Mouse (Mus musculus) kidney, postnatal 0 days (tissue): ENCODE measurements at regions not wholly inside any gene's neighbourhood (a gene's known extent, or its start where the extent isn't known, plus 50 kb on each side); places are given as distances from the start of the nearest gene placed in this dataset.

Experiments
- ATAC-seq: fragments of 200-750 bp; cut with Nextera tagmentation; replicated peaks from 2 replicates; pipeline ENCODE4 v1.8.0; 2017; ENCODE audit warnings: low read depth, moderate number of reproducible peaks, moderate TSS enrichment, moderate library complexity; ENCODE audit not compliant: low FRiP score
- DNase-seq: peaks from one replicate; pipeline ENCODE4 v3.0.0-alpha.2; 2016; ENCODE audit warnings: low spot score
- H3K27ac ChIP-seq: fragments of 300-500 bp; sonication (generic); 2 replicates; pipeline ENCODE4 v1.5.1; 2014; ENCODE audit warnings: mild to moderate bottlenecking
- H3K27me3 ChIP-seq: fragments of 300-500 bp; sonication (generic); 2 replicates; pipeline ENCODE4 v1.6.1; 2014; ENCODE audit warnings: low read length, mixed read lengths; ENCODE audit not compliant: insufficient read depth
- H3K36me3 ChIP-seq: fragments of 300-500 bp; sonication (generic); 2 replicates; pipeline ENCODE4 v1.6.1; 2014; ENCODE audit warnings: low read length, mixed read lengths; ENCODE audit not compliant: insufficient read depth
- H3K4me1 ChIP-seq: fragments of 300-500 bp; sonication (generic); replicated peaks from 2 replicates; pipeline ENCODE4 v1.6.1; 2014; ENCODE audit warnings: antibody characterized with exemption, low read length, mixed read lengths; ENCODE audit not compliant: insufficient read depth
- H3K4me2 ChIP-seq: fragments of 300-500 bp; sonication (generic); 2 replicates; pipeline ENCODE4 v1.6.1; 2014; ENCODE audit warnings: mild to moderate bottlenecking, low read length, moderate library complexity, mixed read lengths
- H3K4me3 ChIP-seq: fragments of 300-500 bp; sonication (generic); replicated peaks from 2 replicates; pipeline ENCODE4 v1.5.1; 2014; ENCODE audit warnings: low read depth, low read length
- H3K9ac ChIP-seq: fragments of 300-500 bp; sonication (generic); 2 replicates; pipeline ENCODE4 v1.6.1; 2014; ENCODE audit warnings: low read depth, low read length
- H3K9me3 ChIP-seq: fragments of 300-500 bp; sonication (generic); replicated peaks from 2 replicates; pipeline ENCODE4 v1.6.1; 2016; ENCODE audit warnings: low read length, inconsistent platforms, mixed read lengths
- CTCF ChIP-seq: IDR thresholded peaks from 2 replicates; pipeline ENCODE4 v1.5.1; 2016; ENCODE audit warnings: antibody characterized with exemption, low read depth, mild to moderate bottlenecking, moderate library complexity
- WGBS: fragments of 180-500 bp; shearing (Covaris S2); extraction: QIAGEN DNeasy Blood & Tissue Kit; methylation state at CpG from one replicate; pipeline ENCODE4 v1.1.7; 2014; 5-methylcytosine and 5-hydroxymethylcytosine counted together

DNA sequence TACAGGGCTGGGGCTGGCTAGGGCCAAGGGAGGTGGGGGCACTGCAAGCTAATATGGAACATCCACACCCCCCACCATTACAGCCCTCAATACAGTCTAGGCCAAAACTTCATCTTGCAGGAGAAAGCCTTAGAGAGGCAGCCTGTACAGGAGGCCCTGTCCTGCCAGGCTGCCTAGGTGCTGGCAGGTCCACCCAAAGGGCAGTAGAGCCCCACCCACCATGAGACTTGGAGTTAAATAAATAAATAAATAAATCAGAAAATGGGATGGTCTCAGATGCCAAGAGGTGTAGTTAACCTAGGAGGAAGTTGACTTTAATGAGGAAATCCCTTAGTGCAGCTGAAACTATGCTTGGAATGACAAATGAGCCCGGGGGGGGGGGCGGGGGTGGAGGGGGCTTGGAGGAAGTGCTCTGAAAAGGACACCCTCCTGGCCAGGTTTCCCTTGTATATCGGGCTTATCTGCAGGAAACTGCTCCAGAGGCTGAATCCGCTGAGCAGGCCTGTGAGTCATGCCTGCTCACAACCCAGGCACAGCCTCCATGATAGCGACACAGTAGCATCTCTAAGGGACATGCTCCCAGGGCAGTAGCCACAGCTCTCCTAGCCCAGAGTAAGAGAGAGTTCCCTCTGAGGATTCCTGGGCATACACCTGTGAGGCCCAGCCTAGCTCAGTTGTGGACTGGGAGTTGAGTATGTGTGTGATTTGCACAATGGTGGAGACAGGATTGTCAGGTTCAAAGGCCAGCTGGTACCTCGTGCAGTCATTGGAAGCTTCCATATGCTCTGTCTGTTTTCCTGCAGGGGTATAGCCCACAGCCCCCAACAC lies 85.7 kb upstream of the Ccnd1 start:
- Histone ChIP-seq H3K4me1 (peaks cover 8% of the 10 kb centered on the region), H3K4me3 (no peak overlapping the region), H3K27ac (peak overlapping the region; percentile 70), H3K9ac (no peak overlapping the region), H3K27me3 (no peaks in the 10 kb centered on the region), H3K4me2 (no peak overlapping the region), H3K9me3 (no peaks in the 10 kb centered on the region), H3K36me3 (no peaks in the 10 kb centered on the region)
- 39% methylated on average over 5 of the region's 6 CpGs for WGBS
- ATAC-seq, result peak; percentile 78
- peak; percentile 56 for DNase-seq
- TF ChIP-seq CTCF, result no peak

GRCm38 (mm10) chr7:145024651-145025050 lies 84.9 kb upstream of the Ccnd1 start:
- no peak for ATAC-seq
- TF ChIP-seq CTCF, result no peak
- Histone ChIP-seq H3K9ac (no peak overlapping the region), H3K9me3 (no peaks in the 10 kb centered on the region), H3K4me1 (peaks cover 4% of the 10 kb centered on the region), H3K27me3 (no peaks in the 10 kb centered on the region), H3K27ac (peak overlapping the region; percentile 39; the same call in 1 of the 2 replicates), H3K4me2 (no peak overlapping the region), H3K36me3 (no peaks in the 10 kb centered on the region), H3K4me3 (no peak overlapping the region)
- DNase-seq, result no peak
- 73% methylated on average over 2 of the region's 2 CpGs for whole genome bisulfite sequencing

GRCm38 (mm10) chr7:145019137-145019536 lies 79.4 kb upstream of the Ccnd1 start:
- peaks cover 4% of the 10 kb centered on the region; the same call in 1 of the 2 replicates for H3K4me1 ChIP-seq
- no peak for DNase-seq
- 60% methylated on average over 2 of the region's 2 CpGs for WGBS
- H3K9ac ChIP-seq, result no peak overlapping the region
- no peak overlapping the region for H3K4me2 ChIP-seq
- H3K27me3 ChIP-seq, result no peaks in the 10 kb centered on the region
- no peak for ATAC-seq
- no peak overlapping the region for H3K4me3 ChIP-seq
- H3K36me3 ChIP-seq, result no peaks in the 10 kb centered on the region
- H3K9me3 ChIP-seq, result no peaks in the 10 kb centered on the region
- no peak for TF ChIP-seq CTCF
- H3K27ac ChIP-seq, result no peak overlapping the region

DNA sequence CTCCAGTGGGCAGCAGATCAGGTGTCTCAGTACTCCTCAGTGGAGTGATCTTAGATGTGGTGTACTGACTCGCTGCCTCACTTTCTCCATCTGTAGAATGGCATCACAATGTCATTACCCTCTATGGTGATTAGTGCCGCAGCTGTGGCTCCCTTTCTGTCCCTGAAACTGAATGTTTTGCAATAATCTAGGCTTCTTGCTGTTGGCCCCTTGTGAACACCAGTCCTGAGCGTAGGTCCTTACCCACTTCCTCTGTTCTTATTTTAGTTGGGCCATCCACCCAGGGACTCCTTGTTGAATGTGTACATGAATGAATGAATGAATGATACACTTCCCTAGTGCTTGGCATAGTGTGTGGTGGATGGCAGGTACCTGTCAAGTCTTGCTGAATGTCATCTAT lies 78.4 kb upstream of the Ccnd1 start:
- H3K4me1 ChIP-seq, result peaks cover 4% of the 10 kb centered on the region; the same call in 1 of the 2 replicates

GRCm38 (mm10) chr7:145015463-145016085 lies 75.8 kb upstream of the Ccnd1 start:
- peak; percentile 4; the same call in 1 of the 2 replicates for TF ChIP-seq CTCF
- H3K9me3 ChIP-seq, result no peaks in the 10 kb centered on the region
- H3K4me2 ChIP-seq, result no peak overlapping the region
- H3K4me3 ChIP-seq, result no peak overlapping the region
- no peaks in the 10 kb centered on the region for H3K27me3 ChIP-seq
- H3K4me1 ChIP-seq, result peaks cover 4% of the 10 kb centered on the region; the same call in 1 of the 2 replicates
- no peaks in the 10 kb centered on the region for H3K36me3 ChIP-seq
- ATAC-seq, result 0 out of 2 replicates have a peak, but pooled peaks have one; percentile 29
- peak; percentile 18 for DNase-seq
- H3K9ac ChIP-seq, result no peak overlapping the region
- H3K27ac ChIP-seq, result no peak overlapping the region
- WGBS, result 34% methylated on average over 22 of the region's 22 CpGs

More for the DNA sequence above, 78.4 kb upstream of the Ccnd1 start:
- no peaks in the 10 kb centered on the region for H3K36me3 ChIP-seq
- H3K9me3 ChIP-seq, result no peaks in the 10 kb centered on the region
- TF ChIP-seq CTCF, result no peak
- H3K9ac ChIP-seq, result no peak overlapping the region
- H3K27ac ChIP-seq, result no peak overlapping the region
- no peak for ATAC-seq
- H3K4me2 ChIP-seq, result no peak overlapping the region
- DNase-seq, result no peak
- H3K27me3 ChIP-seq, result no peaks in the 10 kb centered on the region
- WGBS, result 90% methylated on average over 3 of the region's 3 CpGs
- no peak overlapping the region for H3K4me3 ChIP-seq

DNA sequence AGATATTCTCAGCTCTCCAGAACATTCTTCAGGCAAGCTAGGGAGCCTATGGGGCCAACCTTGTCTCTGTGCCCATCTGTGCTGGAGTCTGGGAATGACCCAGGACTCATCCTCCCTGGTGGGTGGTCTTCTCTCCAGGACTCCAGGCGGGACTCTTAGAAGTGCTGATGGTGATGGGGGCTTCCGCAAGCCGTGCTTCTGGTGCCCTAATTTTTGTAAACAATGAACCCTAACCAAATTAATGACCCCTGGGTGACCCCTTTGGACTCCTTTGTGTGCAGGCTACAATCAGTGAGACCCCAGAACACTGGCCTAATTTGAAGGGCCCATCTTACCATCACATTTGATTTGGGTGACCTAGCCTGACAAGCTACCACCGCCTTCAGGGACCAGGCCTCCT lies 71.0 kb upstream of the Ccnd1 start:
- 0 out of 2 replicates have a peak, but pooled peaks cover under 1% of the 10 kb centered on the region for H3K4me1 ChIP-seq
- H3K9ac ChIP-seq, result no peak overlapping the region
- H3K9me3 ChIP-seq, result no peaks in the 10 kb centered on the region
- no peak for TF ChIP-seq CTCF
- H3K36me3 ChIP-seq, result no peaks in the 10 kb centered on the region
- ATAC-seq (no peak), DNase-seq (no peak)
- no peak overlapping the region for H3K4me2 ChIP-seq
- no peaks in the 10 kb centered on the region for H3K27me3 ChIP-seq
- H3K27ac ChIP-seq, result no peak overlapping the region
- no peak overlapping the region for H3K4me3 ChIP-seq
- 70% methylated on average over 4 of the region's 4 CpGs for WGBS
